Mouse (Mus musculus): ENCODE measurements at regions not wholly inside any gene's neighbourhood (a gene's known extent, or its start where the extent isn't known, plus 50 kb on each side); places are given as distances from the start of the nearest gene placed in this dataset.
"Not testable (repeated sequence)": the region's sequence is repeated elsewhere in the genome, so short reads cannot be mapped to it uniquely, and the experiment has no call there.

- DNase-seq (ENCODE audit: low spot score) = no peak
These were observed 55.6 kb upstream of the Zfp366 start for GRCm38 (mm10) chr13:99128979-99129378.

GRCm38 (mm10) chr13:99128284-99128691 lies 56.3 kb upstream of the Zfp366 start:
- DNase-seq (ENCODE audit: low spot score) = no peak

- no peak for DNase-seq (ENCODE audit: low spot score)
These were observed 56.9 kb upstream of the Zfp366 start for GRCm38 (mm10) chr13:99127716-99128115.

GRCm38 (mm10) chr13:99126971-99127370 lies 57.7 kb upstream of the Zfp366 start:
- not testable (repeated sequence) for DNase-seq (ENCODE audit: low spot score)

GRCm38 (mm10) chr13:99126538-99126937 lies 58.1 kb upstream of the Zfp366 start:
- no peak for DNase-seq (ENCODE audit: low spot score)

GRCm38 (mm10) chr13:99125946-99126345 lies 58.7 kb upstream of the Zfp366 start:
- DNase-seq (ENCODE audit: low spot score) = peak; percentile 32

GRCm38 (mm10) chr13:99124894-99125570 lies 59.6 kb upstream of the Zfp366 start:
- peak; percentile 42 for DNase-seq (ENCODE audit: low spot score)

GRCm38 (mm10) chr13:99124141-99124540 lies 60.5 kb upstream of the Zfp366 start:
- DNase-seq (ENCODE audit: low spot score) = no peak

- DNase-seq (ENCODE audit: low spot score) = no peak
These were observed 61.0 kb upstream of the Zfp366 start for GRCm38 (mm10) chr13:99123476-99124140.

GRCm38 (mm10) chr13:99122539-99122938 lies 62.1 kb upstream of the Zfp366 start:
- not testable (repeated sequence) for DNase-seq (ENCODE audit: low spot score)

- DNase-seq (ENCODE audit: low spot score) = no peak
These were observed 63.5 kb upstream of the Zfp366 start for GRCm38 (mm10) chr13:99121096-99121495.

GRCm38 (mm10) chr13:99119941-99120340 lies 64.7 kb upstream of the Zfp366 start:
- DNase-seq (ENCODE audit: low spot score) = no peak

GRCm38 (mm10) chr13:99118901-99119300 lies 65.7 kb upstream of the Zfp366 start:
- no peak for DNase-seq (ENCODE audit: low spot score)

- DNase-seq (ENCODE audit: low spot score) = no peak
These were observed 69.1 kb upstream of the Zfp366 start for GRCm38 (mm10) chr13:99115541-99115940.

GRCm38 (mm10) chr13:99114565-99114964 lies 70.1 kb upstream of the Zfp366 start:
- DNase-seq (ENCODE audit: low spot score) = no peak

GRCm38 (mm10) chr13:99111736-99112386 lies 72.8 kb upstream of the Zfp366 start:
- DNase-seq (ENCODE audit: low spot score) = no peak

- no peak for DNase-seq (ENCODE audit: low spot score)
These were observed 76.6 kb upstream of the Zfp366 start for GRCm38 (mm10) chr13:99107983-99108382.

GRCm38 (mm10) chr13:99102089-99102681 lies 82.4 kb upstream of the Zfp366 start:
- no peak for DNase-seq (ENCODE audit: low spot score)

GRCm38 (mm10) chr13:99100430-99101409 lies 83.9 kb upstream of the Zfp366 start:
- DNase-seq (ENCODE audit: low spot score) = peak; percentile 79

- DNase-seq (ENCODE audit: low spot score) = no peak
These were observed 84.7 kb upstream of the Zfp366 start for GRCm38 (mm10) chr13:99099794-99100429.

GRCm38 (mm10) chr13:99099226-99099625 lies 85.4 kb upstream of the Zfp366 start:
- no peak for DNase-seq (ENCODE audit: low spot score)

All from retina, embryonic 14.5 days (tissue).